Mouse (Mus musculus): ENCODE results near the gene Fggy. TPM values are rescaled to one million over a fixed set of nuclear protein-coding genes. Genes with fewer than 3 reads are reported as not detected.
A peak's percentile ranks its signal among the peaks of the same experiment; 100 is the strongest.

Gene Fggy
- polyA plus RNA-seq (2014; fragmentation: Nextera tagmentation; extraction: Ambion mirVana) = 18.3 and 18.6 TPM in 2 replicates

GRCm38 (mm10) chr4:95557333-95557956, at the start of gene Fggy:
Gene Fggy, plus strand, starts transcription at chr4:95557507.
- ATAC-seq (ENCODE audit: low FRiP score, low TSS enrichment) = peak; percentile 100
- H3K4me3 ChIP-seq (ENCODE audit: low read length) = peak within 1 kb of the TSS; percentile 38
- peak within 1 kb of the TSS; percentile 52; the same call in 1 of the 2 replicates for H3K9ac ChIP-seq (ENCODE audit: low read depth, low read length)
- H3K27me3 ChIP-seq (ENCODE audit: control insufficient read depth, insufficient read depth, low read length) = no peaks in the 10 kb centered on the region
- H3K4me1 ChIP-seq (ENCODE audit: control insufficient read depth, insufficient read depth, low read length) = peaks cover 5% of the 10 kb centered on the region; the same call in 1 of the 2 replicates
- no peaks in the 10 kb centered on the region for H3K9me3 ChIP-seq (ENCODE audit: control insufficient read depth, low read length)
- H3K27ac ChIP-seq (ENCODE audit: low read depth, low read length) = peak within 1 kb of the TSS; percentile 52; the same call in 1 of the 2 replicates
- H3K36me3 ChIP-seq (ENCODE audit: control insufficient read depth, insufficient read depth, low read length) = no peaks in the 10 kb centered on the region
- peak within 1 kb of the TSS; percentile 51 for H3K4me2 ChIP-seq (replicated peaks; ENCODE audit: low read depth, low read length)
- 26% methylated on average over 12 of the region's 12 CpGs for WGBS

GRCm38 (mm10) chr4:95507946-95508311, 49.4 kb upstream of the Fggy start:
- Histone ChIP-seq H3K27ac (ENCODE audit: low read depth, low read length) (no peak overlapping the region), H3K9ac (ENCODE audit: low read depth, low read length) (no peak overlapping the region)

GRCm38 (mm10) chr4:95518382-95518781, 38.9 kb upstream of the Fggy start:
- H3K27ac ChIP-seq (ENCODE audit: low read depth, low read length) = no peak overlapping the region
- no peaks in the 10 kb centered on the region for H3K9me3 ChIP-seq (ENCODE audit: control insufficient read depth, low read length)
- no peaks in the 10 kb centered on the region for H3K4me1 ChIP-seq (ENCODE audit: control insufficient read depth, insufficient read depth, low read length)
- no peak overlapping the region for H3K4me3 ChIP-seq (ENCODE audit: low read length)
- no peaks in the 10 kb centered on the region for H3K27me3 ChIP-seq (ENCODE audit: control insufficient read depth, insufficient read depth, low read length)
- no peak overlapping the region for H3K9ac ChIP-seq (ENCODE audit: low read depth, low read length)
- no peak overlapping the region for H3K4me2 ChIP-seq (replicated peaks; ENCODE audit: low read depth, low read length)
- WGBS = 78% methylated on average over 1 of the region's 1 CpGs
- ATAC-seq (ENCODE audit: low FRiP score, low TSS enrichment) = no peak
- no peaks in the 10 kb centered on the region for H3K36me3 ChIP-seq (ENCODE audit: control insufficient read depth, insufficient read depth, low read length)

More at GRCm38 (mm10) chr4:95507946-95508311, 49.4 kb upstream of the Fggy start:
- Histone ChIP-seq H3K4me2 (replicated peaks; ENCODE audit: low read depth, low read length) (no peak overlapping the region), H3K9me3 (ENCODE audit: control insufficient read depth, low read length) (no peaks in the 10 kb centered on the region), H3K4me1 (ENCODE audit: control insufficient read depth, insufficient read depth, low read length) (peaks cover 3% of the 10 kb centered on the region; the same call in 1 of the 2 replicates), H3K4me3 (ENCODE audit: low read length) (no peak overlapping the region), H3K27me3 (ENCODE audit: control insufficient read depth, insufficient read depth, low read length) (no peaks in the 10 kb centered on the region), H3K36me3 (ENCODE audit: control insufficient read depth, insufficient read depth, low read length) (no peaks in the 10 kb centered on the region)
- 0 out of 2 replicates have a peak, but pooled peaks have one; percentile 32 for ATAC-seq (ENCODE audit: low FRiP score, low TSS enrichment)
- 83% methylated on average over 4 of the region's 4 CpGs for WGBS

DNA sequence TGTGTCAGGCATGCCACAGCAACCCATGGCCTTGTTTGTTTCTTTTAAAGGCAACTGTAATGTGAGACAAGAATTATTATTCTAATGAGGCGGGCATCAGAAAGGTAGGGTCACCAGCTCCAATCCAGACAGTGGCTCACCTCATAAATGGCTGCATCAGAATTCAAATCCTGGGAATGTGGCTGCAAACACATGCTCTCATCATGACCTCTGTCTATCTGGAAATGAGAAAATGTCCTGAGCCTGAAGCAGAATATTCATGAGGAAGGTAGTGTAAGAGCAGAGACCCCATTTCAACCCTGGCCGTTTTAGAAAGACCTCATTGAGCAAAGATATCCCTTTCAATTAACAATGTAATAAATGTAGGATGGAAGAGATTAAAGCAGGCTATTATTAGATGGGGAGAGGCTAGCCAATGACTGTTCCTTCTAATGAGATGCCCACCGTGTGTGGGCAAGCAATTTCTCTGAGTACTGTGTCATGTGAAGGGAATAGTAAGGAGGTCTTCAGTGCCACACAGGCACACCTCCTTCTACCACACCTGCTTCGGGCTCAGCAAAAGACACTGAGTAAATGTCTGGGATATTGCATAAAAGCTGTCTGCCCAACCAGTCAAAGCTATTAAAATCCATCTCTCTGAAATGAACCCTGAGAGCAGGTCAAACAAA, 37.2 kb upstream of the Fggy start:
- no peak overlapping the region for H3K4me3 ChIP-seq (ENCODE audit: low read length)
- no peaks in the 10 kb centered on the region for H3K36me3 ChIP-seq (ENCODE audit: control insufficient read depth, insufficient read depth, low read length)
- H3K4me2 ChIP-seq (replicated peaks; ENCODE audit: low read depth, low read length) = no peak overlapping the region
- no peaks in the 10 kb centered on the region for H3K4me1 ChIP-seq (ENCODE audit: control insufficient read depth, insufficient read depth, low read length)
- WGBS = 62% methylated on average over 4 of the region's 4 CpGs
- H3K9me3 ChIP-seq (ENCODE audit: control insufficient read depth, low read length) = no peaks in the 10 kb centered on the region
- H3K27ac ChIP-seq (ENCODE audit: low read depth, low read length) = no peak overlapping the region
- H3K27me3 ChIP-seq (ENCODE audit: control insufficient read depth, insufficient read depth, low read length) = no peaks in the 10 kb centered on the region
- no peak for ATAC-seq (ENCODE audit: low FRiP score, low TSS enrichment)
- H3K9ac ChIP-seq (ENCODE audit: low read depth, low read length) = no peak overlapping the region

- Histone ChIP-seq H3K27me3 (ENCODE audit: control insufficient read depth, insufficient read depth, low read length) (no peaks in the 10 kb centered on the region), H3K4me3 (ENCODE audit: low read length) (no peak overlapping the region), H3K9ac (ENCODE audit: low read depth, low read length) (no peak overlapping the region), H3K36me3 (ENCODE audit: control insufficient read depth, insufficient read depth, low read length) (no peaks in the 10 kb centered on the region), H3K4me2 (replicated peaks; ENCODE audit: low read depth, low read length) (no peak overlapping the region), H3K4me1 (ENCODE audit: control insufficient read depth, insufficient read depth, low read length) (no peaks in the 10 kb centered on the region), H3K27ac (ENCODE audit: low read depth, low read length) (no peak overlapping the region), H3K9me3 (ENCODE audit: control insufficient read depth, low read length) (no peaks in the 10 kb centered on the region)
- WGBS = 41% methylated on average over 2 of the region's 2 CpGs
- ATAC-seq (ENCODE audit: low FRiP score, low TSS enrichment) = no peak; the same call in 1 of the 2 replicates
These were observed 36.7 kb upstream of the Fggy start for GRCm38 (mm10) chr4:95520643-95521032.

- H3K9me3 ChIP-seq (ENCODE audit: control insufficient read depth, low read length) = no peaks in the 10 kb centered on the region
- no peaks in the 10 kb centered on the region for H3K27me3 ChIP-seq (ENCODE audit: control insufficient read depth, insufficient read depth, low read length)
- no peak overlapping the region for H3K9ac ChIP-seq (ENCODE audit: low read depth, low read length)
- H3K4me3 ChIP-seq (ENCODE audit: low read length) = no peak overlapping the region
- no peak overlapping the region for H3K27ac ChIP-seq (ENCODE audit: low read depth, low read length)
- no peaks in the 10 kb centered on the region for H3K36me3 ChIP-seq (ENCODE audit: control insufficient read depth, insufficient read depth, low read length)
- H3K4me2 ChIP-seq (replicated peaks; ENCODE audit: low read depth, low read length) = no peak overlapping the region
- 86% methylated on average over 4 of the region's 4 CpGs for WGBS
- ATAC-seq (ENCODE audit: low FRiP score, low TSS enrichment) = no peak
- no peaks in the 10 kb centered on the region for H3K4me1 ChIP-seq (ENCODE audit: control insufficient read depth, insufficient read depth, low read length)
These were observed 30.7 kb upstream of the Fggy start for GRCm38 (mm10) chr4:95526588-95526987.

DNA sequence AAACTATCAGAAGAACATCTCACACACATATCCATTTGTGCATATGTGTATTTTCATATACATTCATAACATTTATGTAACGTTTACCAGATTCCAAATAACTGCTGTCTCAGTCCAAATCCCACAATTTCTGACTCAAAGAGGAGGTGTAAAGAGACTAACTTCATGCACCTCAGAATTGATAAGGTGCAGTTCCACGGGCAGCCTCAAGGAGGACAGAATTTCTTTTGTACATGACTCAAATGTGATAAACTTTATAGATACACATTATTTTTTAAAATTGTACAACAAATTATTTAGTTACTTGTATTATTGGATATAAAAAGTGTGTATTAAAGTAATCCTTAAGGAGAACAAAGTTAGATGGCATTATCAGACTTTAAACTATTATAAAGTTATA, 26.6 kb upstream of the Fggy start:
- Histone ChIP-seq H3K9me3 (ENCODE audit: control insufficient read depth, low read length) (no peaks in the 10 kb centered on the region), H3K4me3 (ENCODE audit: low read length) (no peak overlapping the region), H3K4me1 (ENCODE audit: control insufficient read depth, insufficient read depth, low read length) (no peaks in the 10 kb centered on the region), H3K27me3 (ENCODE audit: control insufficient read depth, insufficient read depth, low read length) (no peaks in the 10 kb centered on the region), H3K36me3 (ENCODE audit: control insufficient read depth, insufficient read depth, low read length) (no peaks in the 10 kb centered on the region), H3K27ac (ENCODE audit: low read depth, low read length) (no peak overlapping the region), H3K4me2 (replicated peaks; ENCODE audit: low read depth, low read length) (no peak overlapping the region), H3K9ac (ENCODE audit: low read depth, low read length) (no peak overlapping the region)
- no peak for ATAC-seq (ENCODE audit: low FRiP score, low TSS enrichment)
- WGBS = 74% methylated on average over 2 of the region's 2 CpGs

- H3K27ac ChIP-seq (ENCODE audit: low read depth, low read length) = no peak overlapping the region
- WGBS = 90% methylated on average over 3 of the region's 3 CpGs
- H3K4me2 ChIP-seq (replicated peaks; ENCODE audit: low read depth, low read length) = no peak overlapping the region
- H3K9ac ChIP-seq (ENCODE audit: low read depth, low read length) = no peak overlapping the region
- H3K4me3 ChIP-seq (ENCODE audit: low read length) = no peak overlapping the region
- no peak for ATAC-seq (ENCODE audit: low FRiP score, low TSS enrichment)
- H3K4me1 ChIP-seq (ENCODE audit: control insufficient read depth, insufficient read depth, low read length) = no peaks in the 10 kb centered on the region
- no peaks in the 10 kb centered on the region for H3K9me3 ChIP-seq (ENCODE audit: control insufficient read depth, low read length)
- H3K27me3 ChIP-seq (ENCODE audit: control insufficient read depth, insufficient read depth, low read length) = no peaks in the 10 kb centered on the region
- H3K36me3 ChIP-seq (ENCODE audit: control insufficient read depth, insufficient read depth, low read length) = no peaks in the 10 kb centered on the region
These were observed 23.4 kb upstream of the Fggy start for GRCm38 (mm10) chr4:95533946-95534345.

DNA sequence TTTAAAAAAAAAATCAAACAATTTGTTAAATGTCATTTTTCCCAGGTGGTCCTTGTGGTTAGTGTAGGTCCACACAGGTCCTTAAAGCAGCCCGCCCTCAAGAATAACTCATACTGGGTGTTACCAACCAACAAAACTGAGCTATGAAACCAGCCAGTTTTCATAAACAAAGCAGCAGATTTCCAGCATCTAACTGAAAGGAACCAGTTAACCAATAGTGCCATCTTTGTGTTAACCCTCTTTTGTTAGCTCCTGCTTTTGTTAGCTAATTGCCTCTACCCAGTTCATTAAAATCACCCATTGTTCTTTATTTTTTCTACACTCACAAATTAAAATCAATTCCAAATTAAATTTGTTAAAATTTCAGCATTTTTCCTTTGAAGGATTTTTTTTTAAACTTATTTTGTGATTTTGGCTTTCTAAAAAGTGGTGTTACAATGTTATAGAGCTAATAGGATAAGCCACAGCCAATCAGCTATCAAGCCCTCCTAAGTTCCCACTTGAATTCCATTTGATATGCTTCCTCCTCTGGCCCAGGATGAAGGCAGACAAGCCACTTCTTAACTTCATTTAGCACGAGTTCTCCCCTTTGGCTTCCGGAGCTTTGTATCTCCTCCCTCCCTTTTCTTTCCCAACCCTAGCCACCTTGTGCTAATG, 15.8 kb upstream of the Fggy start:
- WGBS = 84% methylated on average over 3 of the region's 3 CpGs
- no peaks in the 10 kb centered on the region for H3K4me1 ChIP-seq (ENCODE audit: control insufficient read depth, insufficient read depth, low read length)
- no peak overlapping the region for H3K9ac ChIP-seq (ENCODE audit: low read depth, low read length)
- no peak overlapping the region for H3K4me2 ChIP-seq (replicated peaks; ENCODE audit: low read depth, low read length)
- ATAC-seq (ENCODE audit: low FRiP score, low TSS enrichment) = no peak
- no peaks in the 10 kb centered on the region for H3K27me3 ChIP-seq (ENCODE audit: control insufficient read depth, insufficient read depth, low read length)
- no peaks in the 10 kb centered on the region for H3K9me3 ChIP-seq (ENCODE audit: control insufficient read depth, low read length)
- H3K27ac ChIP-seq (ENCODE audit: low read depth, low read length) = no peak overlapping the region
- no peak overlapping the region for H3K4me3 ChIP-seq (ENCODE audit: low read length)
- H3K36me3 ChIP-seq (ENCODE audit: control insufficient read depth, insufficient read depth, low read length) = no peaks in the 10 kb centered on the region
